Mouse (Mus musculus): Measurements from ENCODE around the gene Kazn.
A peak's percentile ranks its signal among the peaks of the same experiment; 100 is the strongest.

Kazn gene

GRCm38 (mm10) chr4:142193151-142193578 is 46.0 kb downstream of the Kazn start:
- no peak for DNase-seq (ENCODE audit: low spot score)

- DNase-seq (ENCODE audit: low spot score), result no peak
Measured at GRCm38 (mm10) chr4:142189960-142190359, 49.2 kb downstream of the Kazn start.

- DNase-seq (ENCODE audit: low spot score), result no peak
Measured at GRCm38 (mm10) chr4:142188501-142188900, 50.7 kb downstream of the Kazn start.

- no peak for DNase-seq (ENCODE audit: low spot score)
Measured at GRCm38 (mm10) chr4:142186155-142186554, 53.0 kb downstream of the Kazn start.

DNA sequence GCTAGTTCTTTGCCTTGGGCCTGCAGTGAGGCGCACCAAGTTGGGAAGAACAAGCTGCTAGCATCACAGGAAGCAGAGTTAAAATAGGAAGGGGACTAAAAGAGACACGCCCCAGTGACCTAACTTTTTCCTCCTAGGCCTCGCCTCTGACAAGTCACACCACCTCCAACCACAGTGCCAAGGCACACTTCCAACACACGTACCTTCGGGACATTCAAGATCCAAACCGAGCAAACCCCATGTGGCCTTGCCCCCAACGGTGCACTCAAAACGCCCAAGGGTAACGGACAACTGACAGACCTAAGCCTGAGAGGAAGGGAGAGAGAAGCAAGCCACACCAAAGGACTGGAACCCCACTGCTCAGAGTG is 53.7 kb downstream of the Kazn start:
- no peak for DNase-seq (ENCODE audit: low spot score)

- peak; percentile 70 for DNase-seq (ENCODE audit: low spot score)
Measured at GRCm38 (mm10) chr4:142184852-142185532, 54.2 kb downstream of the Kazn start.

DNA sequence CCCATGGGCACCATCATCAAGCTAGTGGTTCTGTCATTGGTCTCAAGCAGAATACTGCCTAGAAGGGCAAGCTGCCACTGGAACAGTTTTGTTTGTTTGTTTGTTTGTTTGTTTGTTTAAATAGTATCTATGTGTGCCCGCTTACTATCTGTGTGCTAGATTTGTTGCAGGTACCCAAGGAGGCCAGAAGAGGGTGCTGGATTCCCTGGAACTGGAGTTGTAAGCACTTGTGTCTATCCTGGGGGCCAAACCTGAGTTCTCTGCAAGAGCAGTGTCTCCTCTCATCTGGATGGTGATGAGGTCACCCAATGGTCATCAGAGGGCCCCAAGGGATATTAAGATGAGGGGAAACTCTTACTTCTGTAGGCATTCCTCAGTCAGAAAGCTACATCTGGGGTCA is 55.6 kb downstream of the Kazn start:
- DNase-seq (ENCODE audit: low spot score), result no peak

- DNase-seq (ENCODE audit: low spot score), result no peak
Measured at GRCm38 (mm10) chr4:142183015-142183414, 56.2 kb downstream of the Kazn start.

- DNase-seq (ENCODE audit: low spot score), result no peak
Measured at GRCm38 (mm10) chr4:142181646-142182045, 57.6 kb downstream of the Kazn start.

- no peak for DNase-seq (ENCODE audit: low spot score)
Measured at GRCm38 (mm10) chr4:142180874-142181273, 58.3 kb downstream of the Kazn start.

DNA sequence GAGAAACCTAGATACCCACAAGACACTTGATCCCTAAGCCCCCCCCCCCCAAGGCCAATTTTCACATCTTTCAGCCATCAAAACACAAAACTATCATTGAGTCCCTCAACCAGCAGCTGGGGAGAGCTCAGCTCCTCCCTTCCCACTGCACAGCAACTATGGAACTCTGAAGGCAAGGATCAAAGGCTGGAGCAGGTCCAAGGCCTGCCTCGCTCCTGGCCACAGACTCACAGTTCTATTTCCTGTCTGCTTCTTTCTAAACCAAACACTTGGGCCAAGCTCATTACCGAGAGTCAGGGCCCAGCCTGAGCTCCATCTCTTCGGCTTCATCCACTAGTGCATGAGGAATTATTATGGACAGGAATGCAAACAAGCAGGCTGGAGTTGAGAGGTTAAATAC is 58.9 kb downstream of the Kazn start:
- peak; percentile 57 for DNase-seq (ENCODE audit: low spot score)

DNA sequence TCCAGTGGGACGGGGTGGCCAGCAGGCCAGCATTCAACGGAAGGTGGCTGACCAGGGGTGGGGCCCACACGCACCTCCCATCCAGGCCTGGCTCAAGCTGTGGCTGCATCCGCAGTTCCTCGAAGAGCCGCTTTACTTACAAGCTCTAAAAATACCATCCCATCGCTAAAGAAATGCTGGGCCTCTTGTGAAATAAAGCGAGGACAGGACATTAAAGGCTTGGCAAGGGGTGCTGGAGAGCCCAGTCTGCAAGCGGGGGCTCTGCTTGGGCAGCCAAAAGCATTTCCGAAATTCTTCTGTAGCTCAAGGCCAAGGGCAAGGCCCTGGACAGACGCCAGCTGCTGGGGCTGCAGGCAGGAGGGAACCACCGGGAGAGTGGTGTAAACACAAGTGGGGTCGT is 59.7 kb downstream of the Kazn start:
- DNase-seq (ENCODE audit: low spot score), result no peak

- DNase-seq (ENCODE audit: low spot score), result no peak
Measured at GRCm38 (mm10) chr4:142176732-142177131, 62.5 kb downstream of the Kazn start.

GRCm38 (mm10) chr4:142173981-142174485 is 65.2 kb downstream of the Kazn start:
- peak; percentile 45 for DNase-seq (ENCODE audit: low spot score)

- DNase-seq (ENCODE audit: low spot score), result no peak
Measured at GRCm38 (mm10) chr4:142172942-142173341, 66.3 kb downstream of the Kazn start.

DNA sequence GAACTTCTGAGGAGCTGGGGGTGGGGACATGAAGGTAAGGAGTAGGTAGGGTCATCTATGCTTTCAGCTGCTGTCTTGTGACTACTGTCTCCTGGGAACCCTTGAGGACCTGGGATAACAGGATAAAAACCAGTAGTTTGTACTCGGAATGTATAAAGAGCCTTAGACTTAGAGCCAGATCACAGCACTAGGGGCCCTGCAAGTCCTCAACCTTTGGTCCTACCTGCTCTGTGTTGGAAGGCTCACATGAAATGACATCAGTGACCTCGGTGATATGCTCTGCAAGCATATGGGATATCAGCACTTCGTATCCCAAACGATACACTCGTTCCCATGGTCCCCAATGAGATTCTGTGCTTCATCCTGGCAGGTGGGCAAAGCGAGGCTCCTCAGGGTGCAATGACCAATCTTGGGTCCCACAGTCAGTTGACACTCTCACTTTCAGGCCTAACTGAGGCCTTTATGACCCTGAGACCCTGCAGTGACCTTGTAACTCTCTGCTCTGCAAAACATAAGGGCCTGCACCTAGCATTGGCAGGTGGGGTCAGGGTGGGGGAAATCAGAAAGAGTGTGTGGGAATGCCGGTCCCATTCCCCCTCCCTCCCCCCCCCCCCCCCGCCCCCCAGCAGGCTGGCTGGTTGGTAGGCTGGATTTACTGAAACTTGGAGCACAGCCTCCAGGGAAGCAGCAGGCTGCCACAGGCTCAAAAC is 67.3 kb downstream of the Kazn start:
- DNase-seq (ENCODE audit: low spot score), result peak; percentile 19

DNA sequence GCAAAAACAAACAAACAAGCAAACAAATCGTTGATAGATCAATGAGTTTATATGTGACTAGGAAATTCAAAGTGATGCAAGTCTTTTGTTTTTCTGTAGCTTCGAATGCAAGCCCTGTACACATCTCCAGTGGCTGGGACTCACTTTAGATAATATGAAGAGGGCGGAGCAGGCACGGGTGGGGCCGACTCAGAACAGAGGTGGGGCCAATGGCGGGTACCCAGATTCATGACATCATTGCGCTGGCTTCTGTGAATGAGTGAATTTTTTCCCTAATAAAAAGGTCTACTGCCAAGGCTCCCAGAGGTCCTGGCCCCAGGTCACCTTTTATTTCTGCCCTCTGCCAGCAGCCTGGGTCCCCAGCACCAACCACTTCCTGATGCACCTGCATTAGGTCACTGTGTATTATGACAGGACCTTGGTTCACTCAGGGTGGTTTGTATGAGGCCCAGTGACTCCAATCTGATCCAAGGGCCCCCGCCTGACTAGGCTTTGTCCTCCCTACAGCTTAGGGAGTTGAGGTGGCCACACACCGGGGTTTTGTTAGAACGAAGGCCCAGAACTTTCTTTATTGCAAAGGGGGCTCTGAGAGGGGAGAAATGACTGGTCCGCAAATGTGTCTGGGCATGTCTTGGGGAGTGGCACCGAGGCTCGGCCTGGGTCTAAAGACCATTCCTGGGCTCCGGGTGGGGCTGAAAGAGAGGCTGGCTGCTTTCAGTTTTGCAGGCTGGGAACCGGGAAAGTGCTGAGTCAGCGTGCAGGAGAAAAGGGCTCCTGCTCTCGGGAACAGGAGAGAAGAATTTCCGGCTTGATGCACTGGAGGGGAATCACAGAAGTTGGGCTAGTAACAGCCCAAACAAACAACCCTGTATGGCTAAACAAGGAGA is 68.1 kb downstream of the Kazn start:
- peak; percentile 72 for DNase-seq (ENCODE audit: low spot score)

GRCm38 (mm10) chr4:142169636-142170035 is 69.6 kb downstream of the Kazn start:
- no peak for DNase-seq (ENCODE audit: low spot score)

- no peak for DNase-seq (ENCODE audit: low spot score)
Measured at GRCm38 (mm10) chr4:142168352-142168751, 70.8 kb downstream of the Kazn start.

GRCm38 (mm10) chr4:142165835-142166701 is 73.1 kb downstream of the Kazn start:
- peak; percentile 70 for DNase-seq (ENCODE audit: low spot score)

DNA sequence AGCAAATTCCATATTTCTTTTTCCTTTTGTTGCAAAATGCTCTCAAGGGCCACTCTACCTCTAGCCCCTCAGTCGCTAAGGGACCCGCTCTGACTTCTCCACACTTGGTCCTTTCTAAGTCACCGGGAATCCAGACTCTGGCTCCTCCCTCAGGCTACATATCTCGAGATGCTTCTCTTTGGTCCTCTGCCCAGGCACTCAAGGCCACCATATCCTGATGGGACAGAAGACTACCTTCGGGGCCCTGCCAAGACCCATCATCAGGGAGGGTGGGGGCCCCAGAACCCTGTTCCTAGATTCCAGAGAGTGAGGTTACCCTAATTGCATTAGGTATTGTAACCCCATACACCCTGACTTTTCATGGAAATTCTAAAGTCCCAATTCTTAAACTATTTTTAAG is 73.8 kb downstream of the Kazn start:
- no peak for DNase-seq (ENCODE audit: low spot score)

DNA sequence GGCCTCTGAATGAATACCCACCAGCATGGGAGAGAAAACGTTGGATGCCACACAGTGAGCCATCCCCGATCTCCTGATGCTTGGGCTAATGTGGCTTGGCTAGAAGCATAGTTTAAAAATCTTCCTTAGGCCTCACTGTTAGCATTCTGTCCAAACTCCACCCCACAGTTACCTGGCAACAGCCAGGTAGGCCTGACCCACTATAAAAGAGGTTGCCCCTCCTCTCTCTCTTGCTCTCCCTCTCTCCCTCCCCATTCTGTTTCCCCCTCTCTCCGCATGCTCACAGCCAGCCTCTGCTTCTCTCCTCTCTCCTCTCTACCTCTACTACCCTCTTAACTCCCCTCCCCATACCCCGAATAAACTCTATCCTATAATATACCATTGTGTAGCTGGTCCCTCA is 74.8 kb downstream of the Kazn start:
- DNase-seq (ENCODE audit: low spot score), result no peak

All from yolk sac, embryonic 10.5 days (tissue).